Mouse (Mus musculus) left cerebral cortex, adult 8-10 months (tissue): ENCODE measurements around the gene Rapgef2. TPM values are rescaled to one million over a fixed set of nuclear protein-coding genes. Genes with fewer than 3 reads are reported as not detected.
"Not testable (repeated sequence)": the region's sequence is repeated elsewhere in the genome, so short reads cannot be mapped to it uniquely, and the experiment has no call there.

ENCODE experiments used
- DNase-seq, 2 experiments: peaks; one replicate each; pipeline ENCODE4 v3.0.0; 2022; ENCODE audit warnings: low spot score in 2 of 2
- total RNA-seq, 4 experiments: library from RNA; stranded (reverse); gene quantifications; 2 replicates each; pipeline ENCODE4 v1.2.4; 2022

The Rapgef2 gene
- total RNA-seq, 4 experiments from 2014 or later = 110 to 130 (median 124) TPM

- DNase-seq = no peak
These were observed 113.0 kb downstream of the Rapgef2 start for GRCm38 (mm10) chr3:79173291-79173690.

DNA sequence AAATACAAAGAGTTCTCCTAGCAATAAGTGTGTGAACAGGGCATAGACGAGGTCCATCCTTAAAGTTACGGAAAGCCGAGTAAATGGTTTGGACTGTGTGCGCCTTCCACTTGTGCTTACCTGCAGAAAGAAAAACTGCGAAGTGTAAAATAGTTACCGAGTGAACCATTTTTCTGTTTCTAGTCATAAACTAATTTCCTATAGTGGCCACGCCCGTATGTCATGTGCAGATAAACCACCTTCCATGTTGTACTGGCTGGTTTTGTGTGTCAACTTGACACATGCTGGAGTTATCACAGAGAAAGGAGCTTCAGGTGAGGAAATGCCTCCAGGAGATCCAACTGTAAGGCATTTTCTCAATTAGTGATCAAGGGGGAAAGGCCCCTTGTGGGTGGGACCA is 115.2 kb downstream of the Rapgef2 start:
- DNase-seq = not testable (repeated sequence)

GRCm38 (mm10) chr3:79168168-79168827 is 118.0 kb downstream of the Rapgef2 start:
- DNase-seq = no peak

DNA sequence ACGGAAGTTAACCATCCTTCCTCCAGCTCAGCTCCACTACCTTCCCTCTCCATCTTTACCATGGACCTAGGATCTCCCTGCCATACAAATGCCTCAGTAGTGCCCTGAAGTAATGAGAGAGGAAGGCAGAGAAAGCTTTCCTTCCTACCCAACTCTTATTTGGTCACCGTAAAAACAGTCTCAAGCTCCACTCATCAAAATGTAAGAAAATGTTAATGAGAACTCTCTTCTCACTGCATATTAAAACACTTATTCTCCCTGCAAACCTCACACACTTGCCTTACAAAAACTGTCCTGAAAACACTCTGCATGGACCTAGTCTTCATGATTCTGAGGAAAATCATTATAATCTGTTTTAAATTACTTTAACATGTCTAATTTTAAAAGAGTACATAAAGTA is 118.7 kb downstream of the Rapgef2 start:
- DNase-seq = no peak

GRCm38 (mm10) chr3:79161834-79162401 is 124.4 kb downstream of the Rapgef2 start:
- no peak for DNase-seq

DNA sequence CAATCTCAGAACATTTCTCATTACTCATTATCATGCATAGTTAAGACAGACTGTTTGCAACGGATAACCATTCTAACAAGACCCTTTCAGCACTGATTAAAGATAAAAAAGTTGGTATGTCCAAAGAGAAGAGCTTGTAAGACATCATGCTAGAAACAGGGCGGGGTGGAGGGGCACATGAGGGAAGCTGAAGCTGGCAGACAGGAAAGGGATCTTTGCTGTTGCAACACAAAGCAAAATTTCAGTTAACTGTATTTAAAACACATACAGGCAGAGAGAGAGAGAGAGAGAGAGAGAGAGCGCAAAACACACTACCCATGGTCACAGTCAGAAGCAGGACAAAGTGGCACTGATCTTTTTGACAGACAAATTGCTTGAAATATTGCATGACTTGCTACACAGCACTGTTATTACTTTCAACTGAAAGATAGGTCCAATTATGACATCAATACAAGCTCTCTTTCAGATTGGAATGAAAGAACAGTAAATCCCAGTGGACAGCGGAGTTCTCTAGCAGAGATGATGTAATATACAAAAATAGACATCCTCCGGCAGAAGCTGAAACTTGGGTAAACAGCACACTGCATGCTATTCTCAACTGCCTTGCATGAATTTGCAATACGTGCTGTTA is 125.1 kb downstream of the Rapgef2 start:
- no peak for DNase-seq

DNA sequence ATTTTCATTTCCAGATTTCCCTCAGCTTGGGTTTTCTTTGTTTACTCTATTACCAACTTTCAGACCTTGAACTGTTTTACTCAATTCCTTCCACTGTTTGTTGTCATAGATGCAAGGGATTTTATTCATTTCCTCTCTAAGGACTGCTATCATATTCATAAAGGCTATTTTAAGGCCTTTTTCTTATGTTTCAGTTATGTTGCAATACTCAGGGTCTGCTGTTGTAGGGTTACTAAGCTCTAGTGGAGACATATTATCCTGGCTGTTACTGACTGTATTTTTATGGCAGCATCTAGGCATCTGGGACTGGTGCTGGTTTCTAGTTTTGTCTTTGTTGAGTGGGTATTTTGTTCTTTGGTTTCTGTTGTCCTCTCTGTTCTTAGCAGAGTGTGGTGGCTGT is 128.1 kb downstream of the Rapgef2 start:
- no peak for DNase-seq

DNA sequence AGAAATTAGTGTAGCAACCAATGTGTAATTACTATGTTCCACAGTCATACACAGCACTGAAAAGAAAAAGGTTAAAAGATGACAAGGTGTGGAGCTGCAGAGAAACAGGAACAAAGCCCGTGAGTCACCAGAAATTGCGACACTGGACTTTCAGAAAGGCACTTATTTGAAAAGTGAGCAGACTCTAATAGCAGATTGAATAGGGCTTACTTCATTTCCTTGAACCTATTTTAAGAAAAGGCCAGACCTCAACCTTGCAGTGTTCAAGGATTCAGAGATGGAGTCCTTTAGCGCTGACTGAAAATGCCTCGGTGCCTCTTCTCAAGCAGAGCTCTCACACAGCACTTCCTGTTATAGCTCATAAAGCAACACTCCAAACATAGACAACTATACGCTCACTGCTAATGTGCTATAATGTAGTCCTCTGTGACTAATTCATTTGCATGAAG is 133.3 kb downstream of the Rapgef2 start:
- no peak for DNase-seq

- no peak for DNase-seq
These were observed 140.8 kb downstream of the Rapgef2 start for GRCm38 (mm10) chr3:79145407-79146055.

DNA sequence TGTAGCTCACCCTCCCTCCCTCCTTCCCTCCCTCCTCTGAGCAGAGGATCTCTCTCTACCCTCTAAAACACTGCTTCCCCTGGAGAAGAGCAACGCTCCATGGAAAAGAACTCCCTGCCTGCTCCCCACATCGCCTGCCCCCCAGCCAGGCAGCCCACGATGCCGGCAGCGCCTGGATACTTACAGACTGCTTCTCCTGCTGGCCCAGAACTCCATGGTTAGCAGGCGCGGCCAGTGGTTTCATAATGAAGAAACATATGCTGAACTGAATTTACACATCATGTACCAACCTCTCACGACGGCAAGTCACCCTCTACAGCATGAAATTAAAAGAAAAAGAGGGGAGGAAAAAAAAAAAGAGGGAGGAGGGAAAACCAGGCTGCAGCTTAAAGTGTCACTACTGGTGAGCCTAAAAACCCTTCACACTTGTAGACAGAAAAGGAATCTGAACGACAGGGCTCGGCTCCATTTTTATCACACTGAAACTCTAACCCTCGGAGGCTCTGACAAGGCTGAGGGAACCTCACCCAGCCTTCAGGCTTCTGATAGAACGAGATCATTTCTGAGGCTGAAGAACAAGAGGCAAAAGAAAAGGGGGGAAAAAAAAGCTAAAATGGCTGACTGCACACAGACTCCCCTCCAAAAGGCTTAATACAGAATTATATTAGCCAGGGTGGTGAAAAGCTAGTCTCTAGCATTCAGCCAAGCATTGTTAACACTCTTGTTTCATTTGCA is 141.5 kb downstream of the Rapgef2 start:
- peak in 1 of 2 experiments; percentile 66 for DNase-seq

DNA sequence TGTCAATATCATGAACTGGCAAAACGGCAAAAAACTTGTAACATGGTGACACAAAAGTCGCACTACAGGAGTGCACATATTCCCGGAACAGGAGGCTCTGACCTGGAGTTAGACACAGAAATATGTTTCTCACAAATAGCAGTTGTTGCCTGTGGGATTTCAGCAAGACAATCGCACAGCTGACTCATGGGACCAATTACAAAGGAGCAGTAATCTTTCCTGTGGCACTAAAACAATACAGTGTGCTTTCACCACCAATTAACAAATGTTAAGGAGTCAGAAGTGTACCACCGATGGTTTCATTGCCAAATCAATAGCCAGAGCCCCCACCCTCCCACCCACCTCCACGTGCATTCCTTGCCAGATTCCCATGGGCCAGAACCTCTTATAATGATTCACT is 142.2 kb downstream of the Rapgef2 start:
- DNase-seq = no peak

DNA sequence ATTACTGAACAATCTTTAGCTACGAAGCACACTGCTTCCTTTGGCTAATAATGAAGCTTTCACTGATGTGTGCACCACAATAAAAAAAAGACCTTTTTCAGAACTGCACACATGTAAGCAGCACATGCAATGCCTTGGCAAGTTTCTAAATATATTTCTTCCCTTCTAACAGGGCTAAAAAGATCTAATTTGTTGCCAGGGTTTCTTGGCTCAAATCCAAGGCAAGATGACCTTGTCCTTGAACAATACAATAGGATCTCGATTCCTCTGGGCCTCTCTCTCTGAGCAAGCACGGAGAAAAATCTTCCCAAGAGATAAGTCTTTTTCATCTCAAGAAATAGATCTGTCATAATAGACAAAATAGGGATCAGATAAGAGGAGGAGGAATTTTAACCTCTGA is 147.1 kb downstream of the Rapgef2 start:
- DNase-seq = no peak

- no peak for DNase-seq
These were observed 147.7 kb downstream of the Rapgef2 start for GRCm38 (mm10) chr3:79138601-79139000.

- DNase-seq = no peak
These were observed 155.3 kb downstream of the Rapgef2 start for GRCm38 (mm10) chr3:79130991-79131390.

DNA sequence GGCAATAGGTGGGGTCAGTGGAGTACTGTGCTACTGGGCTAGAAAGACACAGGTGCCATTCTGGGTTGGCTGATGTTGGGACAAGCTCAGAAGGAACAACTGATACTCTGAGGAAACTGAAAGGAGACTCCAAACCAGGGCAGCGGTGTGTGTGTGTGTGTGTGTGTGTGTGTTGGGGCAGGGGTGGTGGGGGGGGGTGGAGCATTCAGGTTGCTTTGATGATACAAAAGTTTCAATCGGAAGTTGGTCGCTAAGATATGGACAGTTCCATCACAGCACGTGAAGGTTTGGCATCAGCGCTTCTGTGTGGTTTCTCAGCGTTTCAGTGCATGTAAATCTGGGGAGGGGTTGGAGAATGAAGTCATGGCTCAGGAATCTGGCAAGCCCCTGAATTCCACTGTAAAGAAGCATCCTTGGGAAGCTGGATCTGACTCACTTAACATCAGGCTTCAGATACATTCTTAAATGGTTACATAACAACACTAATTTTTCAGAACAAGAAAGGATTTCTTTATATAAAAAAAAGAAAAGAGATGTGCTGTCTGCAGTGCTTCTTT is 157.2 kb downstream of the Rapgef2 start:
- DNase-seq = no peak

DNA sequence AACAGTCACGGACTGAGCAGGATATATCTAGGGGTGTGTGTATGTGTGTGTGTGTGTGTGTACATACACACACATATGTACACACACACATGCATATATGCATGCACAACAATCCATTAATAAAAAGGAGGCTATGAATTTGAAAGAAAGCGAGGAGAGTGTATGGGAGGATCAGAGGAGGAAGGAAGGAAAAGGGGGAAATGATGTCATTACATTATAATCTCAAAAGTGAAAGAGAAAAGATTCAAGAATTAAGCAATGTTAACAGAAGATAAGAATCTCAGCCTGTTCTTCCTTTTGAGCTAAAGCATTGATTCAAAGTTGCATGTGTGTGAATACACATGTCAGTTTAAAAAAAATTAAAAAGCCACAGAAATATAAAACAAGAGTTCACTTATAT is 158.5 kb downstream of the Rapgef2 start:
- no peak for DNase-seq

- DNase-seq = no peak
These were observed 159.5 kb downstream of the Rapgef2 start for GRCm38 (mm10) chr3:79126857-79127256.

- no peak for DNase-seq
These were observed 164.9 kb downstream of the Rapgef2 start for GRCm38 (mm10) chr3:79121391-79121790.

DNA sequence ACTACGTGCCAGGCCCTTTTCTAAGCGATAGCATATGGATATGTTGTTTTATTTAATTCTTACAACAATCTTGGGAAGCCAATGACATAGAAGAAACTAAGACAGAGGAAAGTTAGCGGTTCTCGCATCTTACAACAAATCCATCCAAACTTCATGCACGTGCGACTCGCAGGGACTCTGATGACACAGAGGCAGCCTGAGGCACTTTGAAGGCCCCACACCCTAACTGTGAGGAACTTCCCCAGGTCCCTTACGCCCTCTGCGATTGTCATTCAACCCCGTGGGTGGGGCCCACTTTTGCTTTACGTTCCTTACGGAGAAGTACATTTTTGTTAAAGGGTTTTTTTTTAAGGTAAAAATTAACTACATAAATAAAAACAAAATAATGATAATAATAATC is 166.3 kb downstream of the Rapgef2 start:
- DNase-seq = no peak

DNA sequence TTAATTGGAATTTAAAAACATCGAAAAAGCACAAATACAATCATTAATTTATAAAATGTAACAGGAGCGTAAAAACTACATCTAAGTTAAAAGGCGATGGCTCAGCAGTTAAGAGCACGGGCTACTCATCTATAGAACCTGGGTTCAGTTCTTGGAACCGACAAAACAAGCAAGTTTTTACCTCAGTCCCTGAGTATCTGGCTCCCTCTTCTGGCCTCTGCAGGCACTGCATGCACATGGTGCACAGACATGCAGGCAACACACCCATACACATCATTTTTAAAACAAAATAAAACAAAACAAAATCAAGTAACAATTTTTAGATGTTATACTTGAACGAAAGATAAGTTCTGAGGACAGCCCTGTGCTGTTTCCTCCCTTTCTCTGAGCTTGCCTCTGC is 176.2 kb downstream of the Rapgef2 start:
- no peak for DNase-seq

DNA sequence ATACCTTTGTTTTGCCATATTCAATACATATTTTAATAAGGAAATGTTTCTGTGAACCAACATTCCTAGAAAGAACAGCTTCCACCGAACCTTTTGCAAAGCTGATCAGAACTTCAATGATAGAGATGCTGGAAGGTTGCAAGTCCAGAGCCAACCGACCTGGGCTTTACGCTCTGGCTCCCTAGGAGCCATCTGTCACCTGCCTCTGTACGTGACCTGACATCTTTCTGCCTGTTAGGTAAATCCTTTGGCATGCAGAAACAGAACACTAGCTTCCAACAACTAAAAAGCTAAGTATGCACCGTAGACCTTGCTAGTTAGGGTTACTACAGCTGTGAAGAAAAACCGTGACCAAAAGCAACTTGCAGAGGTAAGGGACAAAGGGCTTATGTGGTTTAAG is 178.1 kb downstream of the Rapgef2 start:
- DNase-seq = no peak
